Mouse (Mus musculus) liver, embryonic 16.5 days (tissue): ENCODE measurements around the gene Deaf1. TPM values are rescaled to one million over a fixed set of nuclear protein-coding genes. Genes with fewer than 3 reads are reported as not detected.

Source experiments
- ATAC-seq: fragments of 200-750 bp; cut with Nextera tagmentation; 2 replicates; pipeline ENCODE4 v1.8.0; 2017; ENCODE audit warnings: low read depth, mild to moderate bottlenecking, moderate number of reproducible peaks, moderate library complexity
- H3K27ac ChIP-seq: fragments of 300-500 bp; sonication (generic); 2 replicates; pipeline ENCODE4 v1.5.1; 2014; ENCODE audit warnings: mild to moderate bottlenecking, low read length
- H3K27me3 ChIP-seq: fragments of 300-500 bp; sonication (generic); 2 replicates; pipeline ENCODE4 v1.6.1; 2014; ENCODE audit warnings: low read depth, low read length, mixed read lengths; ENCODE audit not compliant: control insufficient read depth, insufficient read depth
- H3K36me3 ChIP-seq: fragments of 300-500 bp; sonication (generic); 2 replicates; pipeline ENCODE4 v1.6.1; 2014; ENCODE audit warnings: mild to moderate bottlenecking; ENCODE audit not compliant: control insufficient read depth, insufficient read depth
- H3K4me1 ChIP-seq: fragments of 300-500 bp; sonication (generic); 2 replicates; pipeline ENCODE4 v1.6.1; 2014; ENCODE audit warnings: low read depth, low read length, mixed read lengths; ENCODE audit not compliant: control insufficient read depth
- H3K4me2 ChIP-seq: fragments of 300-500 bp; sonication (generic); 2 replicates; pipeline ENCODE4 v1.6.1; 2014; ENCODE audit warnings: low read depth, low read length, mixed read lengths
- H3K4me3 ChIP-seq: fragments of 300-500 bp; sonication (generic); 2 replicates; pipeline ENCODE4 v1.5.1; 2014; ENCODE audit warnings: low read depth, mild to moderate bottlenecking, low read length
- H3K9ac ChIP-seq: fragments of 300-500 bp; sonication (generic); 2 replicates; pipeline ENCODE4 v1.6.1; 2014; ENCODE audit warnings: low read depth, low read length
- H3K9me3 ChIP-seq: fragments of 300-500 bp; sonication (generic); replicated peaks from 2 replicates; pipeline ENCODE4 v1.6.1; 2016; ENCODE audit warnings: low read length; ENCODE audit not compliant: control insufficient read depth
- WGBS: fragments of 180-500 bp; shearing (Covaris S2); extraction: QIAGEN DNeasy Blood & Tissue Kit; methylation state at CpG from one replicate; pipeline ENCODE4 v1.1.7; 2014; ENCODE audit not compliant: insufficient replicate concordance; 5-methylcytosine and 5-hydroxymethylcytosine counted together
- polyA plus RNA-seq: library from polyadenylated mRNA; unstranded; fragments of >200 nt; fragmentation: Nextera tagmentation; extraction: Ambion mirVana; gene quantifications from 2 replicates; pipeline ENCODE4 v1.2.1, GENCODE M21; 2015

Gene Deaf1
- polyA plus RNA-seq, 1 experiment from 2014 or later = 13.6 TPM

- Histone ChIP-seq H3K27me3 (peaks cover 7% of the 10 kb centered on the region), H3K4me2 (peak overlapping the region; percentile 11; the same call in 1 of the 2 replicates), H3K9me3 (no peaks in the 10 kb centered on the region), H3K4me3 (no peak overlapping the region; the same call in 1 of the 2 replicates), H3K9ac (peak overlapping the region; percentile 53), H3K4me1 (peaks cover 30% of the 10 kb centered on the region), H3K36me3 (no peaks in the 10 kb centered on the region), H3K27ac (peak overlapping the region; percentile 97)
- WGBS = 57% methylated on average over 2 of the region's 2 CpGs
- peak; percentile 23 for ATAC-seq
These were observed 36.2 kb upstream of the Deaf1 start for GRCm38 (mm10) chr7:141363752-141364125.

GRCm38 (mm10) chr7:141363106-141363751 is 35.7 kb upstream of the Deaf1 start:
- WGBS = 45% methylated on average over 4 of the region's 4 CpGs
- Histone ChIP-seq H3K36me3 (no peaks in the 10 kb centered on the region), H3K4me3 (no peak overlapping the region), H3K27ac (peak overlapping the region; percentile 97), H3K4me2 (peak overlapping the region; percentile 11; the same call in 1 of the 2 replicates), H3K4me1 (peaks cover 30% of the 10 kb centered on the region), H3K9me3 (no peaks in the 10 kb centered on the region), H3K27me3 (peaks cover 7% of the 10 kb centered on the region), H3K9ac (peak overlapping the region; percentile 53)
- peak; percentile 61 for ATAC-seq

GRCm38 (mm10) chr7:141361510-141361909 is 34.0 kb upstream of the Deaf1 start:
- H3K4me3 ChIP-seq = no peak overlapping the region
- H3K4me2 ChIP-seq = no peak overlapping the region
- no peak overlapping the region for H3K27ac ChIP-seq
- H3K9me3 ChIP-seq = no peaks in the 10 kb centered on the region
- no peak for ATAC-seq
- 26% methylated on average over 24 of the region's 24 CpGs for WGBS
- H3K4me1 ChIP-seq = peaks cover 30% of the 10 kb centered on the region
- H3K27me3 ChIP-seq = peaks cover 7% of the 10 kb centered on the region
- no peak overlapping the region for H3K9ac ChIP-seq
- no peaks in the 10 kb centered on the region for H3K36me3 ChIP-seq

- no peaks in the 10 kb centered on the region for H3K36me3 ChIP-seq
- no peaks in the 10 kb centered on the region for H3K9me3 ChIP-seq
- H3K4me3 ChIP-seq = no peak overlapping the region
- no peak overlapping the region for H3K4me2 ChIP-seq
- no peak overlapping the region for H3K9ac ChIP-seq
- H3K27me3 ChIP-seq = peaks cover 7% of the 10 kb centered on the region
- no peaks in the 10 kb centered on the region for H3K4me1 ChIP-seq
- 54% methylated on average over 14 of the region's 14 CpGs for WGBS
- ATAC-seq = no peak
- H3K27ac ChIP-seq = no peak overlapping the region
These were observed 29.5 kb upstream of the Deaf1 start for GRCm38 (mm10) chr7:141356971-141357370.

GRCm38 (mm10) chr7:141355626-141356326 is 28.3 kb upstream of the Deaf1 start:
- ATAC-seq = no peak
- WGBS = 55% methylated on average over 12 of the region's 12 CpGs

GRCm38 (mm10) chr7:141355051-141355450 is 27.6 kb upstream of the Deaf1 start:
- Histone ChIP-seq H3K27ac (no peak overlapping the region), H3K4me2 (no peak overlapping the region), H3K9ac (no peak overlapping the region), H3K36me3 (no peaks in the 10 kb centered on the region), H3K4me1 (peaks cover 6% of the 10 kb centered on the region), H3K27me3 (peaks cover under 1% of the 10 kb centered on the region; the same call in 1 of the 2 replicates), H3K4me3 (no peak overlapping the region), H3K9me3 (no peaks in the 10 kb centered on the region)
- no peak for ATAC-seq
- WGBS = 71% methylated on average over 8 of the region's 8 CpGs

More at GRCm38 (mm10) chr7:141355626-141356326, 28.3 kb upstream of the Deaf1 start:
- H3K9ac ChIP-seq = no peak overlapping the region
- H3K27me3 ChIP-seq = peaks cover 4% of the 10 kb centered on the region; the same call in 1 of the 2 replicates
- H3K4me1 ChIP-seq = peaks cover 6% of the 10 kb centered on the region
- no peak overlapping the region for H3K27ac ChIP-seq
- no peaks in the 10 kb centered on the region for H3K9me3 ChIP-seq
- no peak overlapping the region for H3K4me3 ChIP-seq
- H3K4me2 ChIP-seq = no peak overlapping the region
- H3K36me3 ChIP-seq = no peaks in the 10 kb centered on the region

GRCm38 (mm10) chr7:141351061-141351460 is 23.6 kb upstream of the Deaf1 start:
- H3K4me1 ChIP-seq = peaks cover 6% of the 10 kb centered on the region
- no peak overlapping the region for H3K9ac ChIP-seq
- 59% methylated on average over 6 of the region's 6 CpGs for WGBS
- H3K4me2 ChIP-seq = no peak overlapping the region
- no peak for ATAC-seq
- no peaks in the 10 kb centered on the region for H3K36me3 ChIP-seq
- H3K27me3 ChIP-seq = no peaks in the 10 kb centered on the region
- no peaks in the 10 kb centered on the region for H3K9me3 ChIP-seq
- H3K4me3 ChIP-seq = no peak overlapping the region
- H3K27ac ChIP-seq = no peak overlapping the region

GRCm38 (mm10) chr7:141344787-141345186 is 17.3 kb upstream of the Deaf1 start:
- no peaks in the 10 kb centered on the region for H3K36me3 ChIP-seq
- no peak overlapping the region for H3K27ac ChIP-seq
- 65% methylated on average over 5 of the region's 5 CpGs for WGBS
- H3K4me1 ChIP-seq = peaks cover 2% of the 10 kb centered on the region; the same call in 1 of the 2 replicates
- no peak overlapping the region for H3K4me3 ChIP-seq
- H3K9ac ChIP-seq = no peak overlapping the region
- ATAC-seq = no peak
- no peak overlapping the region for H3K4me2 ChIP-seq
- H3K27me3 ChIP-seq = no peaks in the 10 kb centered on the region
- H3K9me3 ChIP-seq = no peaks in the 10 kb centered on the region

- Histone ChIP-seq H3K27ac (0 out of 2 replicates have a peak overlapping the region, but pooled peaks have one; percentile 43), H3K4me2 (no peak overlapping the region), H3K9me3 (no peaks in the 10 kb centered on the region), H3K9ac (no peak overlapping the region), H3K4me1 (peaks cover 6% of the 10 kb centered on the region), H3K4me3 (no peak overlapping the region), H3K27me3 (no peaks in the 10 kb centered on the region), H3K36me3 (no peaks in the 10 kb centered on the region)
- no peak for ATAC-seq
- WGBS = 46% methylated on average over 7 of the region's 7 CpGs
These were observed 16.2 kb upstream of the Deaf1 start for GRCm38 (mm10) chr7:141343696-141344095.
